Mouse (Mus musculus): ENCODE data around the gene Hdac8.

Gene Hdac8

GRCm38 (mm10) chrX:102339396-102340155 lies 165.6 kb downstream of the Hdac8 start:
- DNase-seq (ENCODE audit: low spot score), result no peak

DNA sequence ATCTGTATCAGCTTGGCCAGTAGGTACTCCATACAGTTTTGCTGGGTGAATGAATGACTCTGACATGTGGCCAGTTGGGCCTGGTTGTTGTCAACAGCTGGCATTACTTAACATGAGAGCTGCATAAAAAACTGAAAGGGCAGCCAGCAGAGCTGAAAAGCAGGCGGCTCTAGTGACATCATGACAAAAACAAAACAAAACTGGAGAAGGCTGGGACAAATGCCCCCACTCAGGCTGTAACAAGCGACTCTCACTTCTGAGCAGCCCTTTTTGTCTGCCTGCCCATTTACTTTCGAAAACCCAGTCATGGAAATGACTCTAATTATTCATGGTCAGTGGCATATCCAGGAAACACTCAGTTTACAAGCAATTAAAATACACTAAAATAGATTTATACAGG lies 185.5 kb downstream of the Hdac8 start:
- no peak for DNase-seq (ENCODE audit: low spot score)

GRCm38 (mm10) chrX:102319252-102319651 lies 185.9 kb downstream of the Hdac8 start:
- no peak for DNase-seq (ENCODE audit: low spot score)

DNA sequence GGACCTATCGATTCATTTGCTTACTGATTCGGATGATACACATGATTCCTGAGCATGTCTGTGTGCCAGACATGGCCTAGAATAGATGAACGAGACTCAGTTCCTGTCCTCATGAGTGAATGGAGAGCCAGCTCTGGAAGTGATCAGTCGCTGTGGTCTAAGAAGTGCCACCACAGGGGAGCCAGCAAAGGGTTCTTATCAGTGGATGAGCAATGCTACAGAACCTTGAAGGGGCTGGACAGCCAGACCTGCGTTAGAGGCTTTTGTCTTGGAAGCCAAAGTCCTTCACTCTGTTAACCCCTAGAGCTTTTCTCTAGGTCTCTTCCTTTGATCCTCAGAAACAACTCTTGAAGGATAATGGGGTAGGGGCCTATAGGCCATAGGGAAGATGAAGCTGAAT lies 186.4 kb downstream of the Hdac8 start:
- no peak for DNase-seq (ENCODE audit: low spot score)

DNA sequence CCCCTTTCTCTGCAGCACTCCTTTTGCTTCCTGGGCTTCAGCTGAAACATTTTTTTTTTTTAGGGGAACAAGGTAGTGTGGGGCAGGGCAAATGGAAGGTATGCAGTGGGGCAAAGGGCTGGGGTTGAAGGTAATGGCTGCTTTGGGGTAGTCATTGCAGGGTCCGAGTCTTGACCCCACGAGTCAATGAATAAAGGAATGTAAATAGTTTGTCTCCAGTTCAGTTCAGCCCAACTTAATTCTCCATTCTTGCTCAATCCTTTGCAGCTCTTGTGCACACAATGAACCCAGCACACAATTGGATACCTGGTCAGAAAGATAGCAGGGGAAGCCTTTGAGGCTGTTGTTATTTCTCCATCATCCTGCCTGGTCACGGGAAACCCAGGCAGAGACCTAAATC lies 194.0 kb downstream of the Hdac8 start:
- DNase-seq (ENCODE audit: low spot score), result no peak

GRCm38 (mm10) chrX:102307511-102307910 lies 197.6 kb downstream of the Hdac8 start:
- DNase-seq (ENCODE audit: low spot score), result no peak

DNA sequence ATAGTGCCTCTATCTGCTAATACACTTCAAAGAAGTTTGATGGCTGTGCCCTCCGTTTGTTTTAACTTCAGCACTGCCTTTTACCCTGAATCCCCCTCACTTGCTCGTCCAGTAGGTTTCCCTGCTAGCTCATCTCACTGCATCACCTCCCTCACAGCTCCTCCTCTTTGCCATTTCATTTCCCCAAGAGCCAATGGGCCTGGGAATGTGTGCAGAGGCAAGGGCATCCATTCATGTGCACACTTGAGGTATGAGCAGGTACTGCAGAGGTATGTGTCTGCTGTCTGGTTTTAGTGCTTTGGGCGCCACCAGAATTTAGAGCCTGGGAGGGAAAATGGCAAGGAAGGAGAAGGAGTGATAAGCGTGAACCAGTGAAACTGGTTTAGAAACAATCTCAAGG lies 199.4 kb downstream of the Hdac8 start:
- DNase-seq (ENCODE audit: low spot score), result no peak

DNA sequence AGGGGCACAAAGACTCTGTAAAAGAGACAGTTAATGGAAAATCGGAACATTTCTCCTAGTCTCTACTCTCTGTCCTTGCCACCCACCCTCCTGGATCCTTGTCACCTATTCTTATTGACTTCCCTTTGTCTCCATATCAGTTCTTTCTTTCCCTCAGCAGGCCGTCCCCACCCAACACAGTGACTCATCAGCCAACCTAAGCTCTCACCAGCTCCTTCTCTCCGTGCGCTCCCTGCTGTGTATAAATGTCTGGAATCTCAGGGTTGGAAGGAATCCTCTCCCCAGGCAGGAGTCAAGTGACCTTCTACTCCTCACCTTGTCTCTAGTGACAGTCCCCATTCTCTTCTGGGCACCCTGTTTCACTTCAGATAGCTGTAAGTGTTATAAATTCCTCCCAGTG lies 200.2 kb downstream of the Hdac8 start:
- DNase-seq (ENCODE audit: low spot score), result no peak

DNA sequence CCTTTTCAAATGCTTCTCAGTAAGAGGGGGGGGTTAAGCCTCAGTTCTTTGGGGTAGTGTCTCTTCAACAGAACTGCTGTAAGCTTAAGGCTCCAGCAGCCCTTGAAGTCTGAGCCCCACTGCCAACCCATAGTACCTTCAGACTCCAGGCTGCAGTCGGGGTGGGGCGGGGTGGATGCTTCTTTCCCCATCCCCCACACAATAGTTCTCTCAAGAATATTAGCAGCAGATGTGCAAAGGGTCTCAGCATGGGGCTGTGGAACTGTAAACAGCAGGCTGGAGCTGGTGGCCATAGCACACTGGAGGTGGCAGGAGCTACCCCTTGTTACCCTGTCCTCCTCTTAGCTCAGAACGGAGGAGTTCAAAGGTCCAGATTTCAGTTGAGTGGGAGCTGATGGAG lies 202.7 kb downstream of the Hdac8 start:
- no peak for DNase-seq (ENCODE audit: low spot score)

DNA sequence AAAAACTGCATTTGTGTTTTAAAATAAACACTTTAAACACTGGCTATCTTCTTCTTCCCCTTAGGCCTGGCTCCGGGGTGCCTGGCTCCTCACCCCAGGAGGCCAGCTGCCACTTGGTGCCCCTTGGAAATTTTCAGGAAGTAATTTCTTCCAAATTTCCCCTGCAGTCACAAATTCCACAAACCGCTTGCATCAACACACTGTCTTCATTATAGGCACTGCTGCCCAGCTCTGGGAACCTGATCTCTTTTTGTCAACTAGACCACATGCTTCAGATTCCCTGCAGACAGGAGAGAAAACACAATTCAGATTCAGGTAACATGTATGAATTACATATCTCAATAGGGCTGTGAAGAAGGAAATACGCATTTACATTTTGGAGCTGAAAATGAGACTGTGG lies 220.3 kb downstream of the Hdac8 start:
- DNase-seq (ENCODE audit: low spot score), result no peak

DNA sequence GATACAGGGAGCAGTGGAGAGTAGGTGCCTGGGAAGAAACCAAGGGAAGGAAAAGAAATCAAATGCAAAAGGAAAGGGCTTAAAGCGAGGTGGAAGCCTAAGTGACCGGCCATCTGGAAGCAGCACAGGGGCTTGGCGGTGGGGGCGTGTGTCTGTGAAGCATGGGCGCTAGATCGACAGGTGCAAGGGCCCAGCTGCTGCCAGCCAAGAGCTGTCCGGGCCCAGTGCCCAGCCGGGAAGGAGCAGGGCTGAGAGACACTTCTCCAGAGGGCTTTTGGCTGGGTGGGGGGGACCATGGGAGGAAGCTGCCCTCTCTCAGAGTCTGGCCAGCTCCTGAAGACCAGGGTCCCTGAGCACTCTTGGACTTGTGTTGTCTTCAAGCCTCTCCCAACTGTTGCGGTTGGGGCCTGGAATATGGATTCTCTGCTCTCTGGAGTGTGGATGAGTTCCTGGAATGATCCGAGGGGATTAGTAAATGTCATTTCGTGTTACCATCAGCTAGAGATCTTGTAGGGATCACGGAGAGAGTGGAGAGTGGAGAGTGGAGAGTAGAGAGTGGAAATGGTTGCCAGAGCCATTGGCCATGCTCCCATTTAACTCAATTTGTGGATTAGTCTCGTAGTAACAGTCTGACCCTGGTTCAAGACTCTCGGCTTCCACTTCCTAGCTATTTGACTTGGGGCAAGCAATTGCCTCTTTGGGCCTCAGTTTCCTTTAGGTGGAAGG lies 242.4 kb downstream of the Hdac8 start:
- no peak for DNase-seq (ENCODE audit: low spot score)

GRCm38 (mm10) chrX:102259772-102260171 lies 245.4 kb downstream of the Hdac8 start:
- DNase-seq (ENCODE audit: low spot score), result no peak

- DNase-seq (ENCODE audit: low spot score), result no peak
These were observed 251.3 kb downstream of the Hdac8 start for GRCm38 (mm10) chrX:102253892-102254291.

DNA sequence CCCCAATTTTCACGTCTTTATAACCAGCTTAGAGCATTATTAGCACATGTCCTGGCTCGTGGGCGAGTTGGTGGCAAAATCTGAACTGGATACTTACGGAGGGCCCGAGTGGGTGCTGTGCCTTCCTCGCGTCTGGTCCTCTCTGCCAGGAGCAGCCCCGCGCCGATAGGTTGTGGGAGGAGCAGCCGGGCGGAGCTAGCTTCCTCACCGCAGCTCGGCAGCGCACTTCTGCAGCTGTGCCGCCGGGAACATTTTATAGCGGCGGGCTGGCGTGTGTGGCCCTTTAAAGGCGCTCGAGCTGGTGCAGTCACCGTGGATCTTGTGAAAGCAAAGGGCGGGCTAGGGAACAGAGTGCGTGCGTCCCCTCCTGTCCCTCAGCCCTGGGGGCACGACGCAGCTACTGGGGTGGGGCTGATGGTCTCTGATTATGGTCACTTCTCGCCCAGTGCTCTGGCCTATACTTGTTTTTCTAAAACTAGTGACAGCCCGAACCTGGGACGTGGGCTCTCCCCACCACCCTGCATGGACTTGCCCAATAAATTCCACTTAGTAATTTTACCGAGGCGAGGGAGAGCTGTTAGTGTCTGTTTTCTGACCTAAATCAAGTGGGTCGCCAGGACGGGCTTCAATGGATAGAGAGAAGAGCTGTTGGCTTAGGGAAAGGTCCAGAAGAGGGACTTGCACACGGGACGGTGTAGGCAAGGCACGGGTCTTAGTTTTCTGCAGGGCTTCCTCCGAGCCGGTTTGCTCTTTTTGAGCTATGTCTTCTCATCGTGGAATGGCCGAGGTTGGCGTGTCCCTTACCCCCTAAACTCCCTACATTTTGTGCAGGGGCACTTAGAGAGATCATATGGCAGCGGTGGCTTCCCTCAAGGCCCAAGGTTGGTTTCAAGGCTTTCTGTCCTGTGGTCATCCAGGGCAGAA lies 253.0 kb downstream of the Hdac8 start, which contains the start of gene Cited1:
Cited1 (minus strand) TSS at position 245 of the 924 bp plus-strand sequence.
- peak; percentile 44 for DNase-seq (ENCODE audit: low spot score)

DNA sequence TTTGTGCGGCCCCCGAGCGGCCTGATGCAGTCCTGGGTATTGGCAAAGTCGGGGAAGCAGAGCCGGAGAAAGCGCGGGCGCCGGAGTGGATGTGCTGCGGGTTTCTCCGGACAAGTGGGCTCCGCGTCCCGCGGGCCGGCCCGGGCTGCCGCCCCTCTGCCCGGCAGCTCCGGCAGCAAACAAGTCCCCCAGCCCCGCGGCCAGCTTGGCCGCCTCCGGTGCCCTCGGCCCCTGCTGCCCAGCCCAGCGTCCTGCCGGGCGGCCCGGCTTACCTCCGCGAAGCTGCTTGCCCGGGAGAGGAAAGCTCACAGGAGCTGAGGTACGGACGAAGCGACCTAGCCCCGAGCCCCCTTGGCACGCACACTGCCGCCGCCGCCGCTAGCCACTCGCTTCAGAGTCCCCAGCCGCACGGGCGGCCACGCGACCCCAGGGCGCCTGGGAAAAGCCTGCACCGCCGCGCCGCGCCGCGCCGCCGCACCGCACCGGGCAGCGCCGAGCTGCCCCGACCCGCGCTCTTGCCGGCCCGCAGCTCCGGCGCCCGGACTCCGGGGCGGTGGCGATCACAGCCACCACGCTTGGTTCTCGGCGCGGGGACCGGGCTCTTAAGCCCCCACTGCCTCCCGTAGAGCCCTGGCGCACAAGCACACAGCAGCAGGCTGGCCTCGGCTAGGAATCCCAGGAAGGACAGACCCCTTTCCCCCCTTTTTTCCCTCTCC lies 253.8 kb downstream of the Hdac8 start:
- DNase-seq (ENCODE audit: low spot score), result no peak

GRCm38 (mm10) chrX:102250891-102251170 lies 254.3 kb downstream of the Hdac8 start:
- DNase-seq (ENCODE audit: low spot score), result no peak

- no peak for DNase-seq (ENCODE audit: low spot score)
These were observed 254.8 kb downstream of the Hdac8 start for GRCm38 (mm10) chrX:102250150-102250890.

DNA sequence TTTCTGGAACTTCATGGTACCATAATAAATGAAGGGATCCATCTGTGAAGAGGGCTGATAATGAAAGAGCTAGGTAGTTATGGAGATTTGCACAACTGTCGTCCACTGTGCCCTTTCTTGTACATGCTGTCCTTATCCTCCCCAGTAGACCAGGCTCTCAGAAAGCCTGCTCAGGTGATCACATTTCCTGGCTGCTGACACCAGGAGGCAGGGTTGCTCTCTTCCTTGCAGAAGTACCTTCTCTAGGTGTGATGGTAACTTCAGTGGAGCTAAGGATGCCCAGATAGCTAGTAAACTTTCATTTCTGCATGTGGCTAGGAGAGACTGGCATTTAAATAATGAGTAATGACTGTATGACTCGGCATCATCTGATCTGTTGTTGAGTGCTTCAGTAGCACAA lies 260.8 kb downstream of the Hdac8 start:
- no peak for DNase-seq (ENCODE audit: low spot score)

All from lung, postnatal 25 days (tissue).